Mouse (Mus musculus) brain, adult 10 weeks (tissue): ENCODE measurements around the gene Prdm13. TPM values are rescaled to one million over a fixed set of nuclear protein-coding genes. Genes with fewer than 3 reads are reported as not detected.

Source experiments
- polyA plus RNA-seq: library from polyadenylated mRNA; stranded (reverse); fragments of 350-450 nt; fragmentation: Illumina TruSeq; extraction: RNeasy Lipid Tissue Mini Kit (QIAGEN cat#74804); gene quantifications from one replicate; pipeline ENCODE4 v1.2.3, GENCODE M21; 2015; ENCODE audit warnings: low read depth, low replicate concordance

Gene Prdm13
- polyA plus RNA-seq = not detected

GRCm38 (mm10) chr4:21685595-21686091 lies at the start of gene Prdm13:
Gene Prdm13 (minus strand): TSS chr4:21685963.

GRCm38 (mm10) chr4:21727615-21728165 lies 41.9 kb upstream of the Prdm13 start, which contains the start of gene Ccnc:
Gene Ccnc (plus strand): TSS chr4:21727701.

Other genes with a start within 250 kb of the Prdm13 start
- 43.0 TPM for gene Ccnc, start 41.7 kb upstream of the Prdm13 start, polyA plus RNA-seq
- 29.0 TPM for gene Usp45, start 81.2 kb upstream of the Prdm13 start, polyA plus RNA-seq
- gene Tstd3, start 81.2 kb upstream of the Prdm13 start, polyA plus RNA-seq = 35.6 TPM
- 168 TPM for gene Pnisr, start 161.6 kb upstream of the Prdm13 start, polyA plus RNA-seq
- gene Coq3, start 193.7 kb upstream of the Prdm13 start, polyA plus RNA-seq = 19.8 TPM
- gene Faxc, start 245.4 kb upstream of the Prdm13 start, polyA plus RNA-seq = 32.5 TPM